Comparison of ENCODE assay signal across 20 mouse cellular contexts in genomic region chr15:91034090-91034489, GRCm38 (mm10). TPM values are rescaled to one million over a fixed set of nuclear protein-coding genes. Genes with fewer than 3 reads are reported as not detected.
DNase-seq lines count a peak whose midpoint lies in the region; ATAC-seq and TF ChIP-seq lines count a peak whose summit lies in the region.
"Had no signal": no experiment of that assay in that cellular context is flagged by ENCODE, and none has a peak within 500 bp of the region (broad histone marks: within the 10 kb centered on the region; RNA-seq: fewer than 3 reads in every experiment).

No protein-coding gene starts in this region.

- ATAC-seq in hindbrain, embryonic 13.5 days (ENCODE audit: low FRiP score): no peak
- no peak for ATAC-seq in hindbrain, embryonic 16.5 days
- ATAC-seq in liver, postnatal 0 days: peak; percentile 56
- ATAC-seq in liver, embryonic 11.5 days (replicated peaks; ENCODE audit: low FRiP score): no peak
- ATAC-seq: activated CD4-positive, CD25-positive, alpha-beta regulatory T cell, adult 4 months; forebrain, postnatal 0 days; Patski had no signal

- 32% methylated on average over 4 of the region's 4 CpGs for WGBS in hindbrain, embryonic 13.5 days
- 42% methylated on average over 4 of the region's 4 CpGs for WGBS in hindbrain, embryonic 16.5 days
- WGBS in liver, postnatal 0 days (ENCODE audit: insufficient replicate concordance): 68% methylated on average over 4 of the region's 4 CpGs
- 85% methylated on average over 4 of the region's 4 CpGs for WGBS in liver, embryonic 11.5 days

- H3K4me3 ChIP-seq in hindbrain, embryonic 13.5 days: no peak overlapping the region
- no peak overlapping the region for H3K4me3 ChIP-seq in hindbrain, embryonic 16.5 days (ENCODE audit: low read length)
- H3K4me3 ChIP-seq in liver, postnatal 0 days (ENCODE audit: low read depth, low read length): no peak overlapping the region
- H3K4me3 ChIP-seq in liver, embryonic 11.5 days (ENCODE audit: low read depth, low read length): no peak overlapping the region
- H3K4me3 ChIP-seq: embryonic facial prominence, embryonic 12.5 days; heart, adult 2 months; heart, embryonic 15.5 days had no signal

- H3K27me3 ChIP-seq in hindbrain, embryonic 13.5 days: no peaks in the 10 kb centered on the region
- no peaks in the 10 kb centered on the region for H3K27me3 ChIP-seq in hindbrain, embryonic 16.5 days (replicated peaks; ENCODE audit: control insufficient read depth, insufficient read depth, low read length)
- H3K27me3 ChIP-seq in liver, postnatal 0 days (ENCODE audit: insufficient read depth, low read length): no peaks in the 10 kb centered on the region
- H3K27me3 ChIP-seq in liver, embryonic 11.5 days (replicated peaks; ENCODE audit: control insufficient read depth, insufficient read depth, low read length): no peaks in the 10 kb centered on the region
- H3K27me3 ChIP-seq: CH12.LX; embryonic facial prominence, embryonic 12.5 days; heart, embryonic 15.5 days; Patski had no signal

- no peak for TF ChIP-seq EP300 in liver, postnatal 0 days (IDR thresholded peaks at IDR 0.05; ENCODE audit: low read depth)

- H3K27ac ChIP-seq in hindbrain, embryonic 13.5 days: peak overlapping the region; percentile 30; the same call in 1 of the 2 replicates
- no peak overlapping the region for H3K27ac ChIP-seq in hindbrain, embryonic 16.5 days (ENCODE audit: low read depth, low read length)
- peak overlapping the region; percentile 26; the same call in 1 of the 2 replicates for H3K27ac ChIP-seq in liver, postnatal 0 days (ENCODE audit: low read depth)
- H3K27ac ChIP-seq in liver, embryonic 11.5 days (ENCODE audit: low read depth, low read length): no peak overlapping the region
- H3K27ac ChIP-seq: embryonic facial prominence, embryonic 12.5 days; heart, adult 2 months; heart, embryonic 15.5 days had no signal

- peaks cover 3% of the 10 kb centered on the region for H3K36me3 ChIP-seq in hindbrain, embryonic 13.5 days
- no peaks in the 10 kb centered on the region for H3K36me3 ChIP-seq in hindbrain, embryonic 16.5 days (ENCODE audit: control insufficient read depth, insufficient read depth, low read length)
- H3K36me3 ChIP-seq in liver, postnatal 0 days (replicated peaks; ENCODE audit: insufficient read depth, low read length): no peaks in the 10 kb centered on the region
- H3K36me3 ChIP-seq in liver, embryonic 11.5 days (ENCODE audit: control insufficient read depth, insufficient read depth, low read length): no peaks in the 10 kb centered on the region
- H3K36me3 ChIP-seq: embryonic facial prominence, embryonic 12.5 days; heart, embryonic 15.5 days had no signal

- no peak overlapping the region for H3K4me2 ChIP-seq in hindbrain, embryonic 13.5 days
- no peak overlapping the region for H3K4me2 ChIP-seq in hindbrain, embryonic 16.5 days (ENCODE audit: low read length)
- H3K4me2 ChIP-seq in liver, postnatal 0 days (ENCODE audit: low read depth, low read length): no peak overlapping the region
- H3K4me2 ChIP-seq in liver, embryonic 11.5 days: no peak overlapping the region
- H3K4me2 ChIP-seq: embryonic facial prominence, embryonic 12.5 days; heart, embryonic 11.5 days; heart, embryonic 15.5 days had no signal

- TF ChIP-seq CTCF in liver, postnatal 0 days (IDR thresholded peaks at IDR 0.05; ENCODE audit: low read depth): no peak

- no peak overlapping the region for H3K9ac ChIP-seq in hindbrain, embryonic 13.5 days
- H3K9ac ChIP-seq in hindbrain, embryonic 16.5 days (ENCODE audit: low read depth, low read length): no peak overlapping the region
- H3K9ac ChIP-seq in liver, postnatal 0 days (replicated peaks): no peak overlapping the region
- no peak overlapping the region for H3K9ac ChIP-seq in liver, embryonic 11.5 days (ENCODE audit: low read depth, low read length)
- H3K9ac ChIP-seq: embryonic facial prominence, embryonic 12.5 days; forebrain, postnatal 0 days; heart, embryonic 15.5 days had no signal

- DNase-seq in kidney, adult 9 months: peak; percentile 64
- DNase-seq in kidney, postnatal 25 days: no peak
- DNase-seq in liver, postnatal 0 days: no peak
- no peak for DNase-seq in liver, embryonic 11.5 days (ENCODE audit: low spot score)
- DNase-seq: adrenal gland, postnatal 14 days; cerebellum, adult 11-12 months; cerebellum, adult 9-10 months; cerebellum, postnatal 25 days; forebrain, postnatal 0 days; gastrocnemius, postnatal 14 days; heart, adult 2 months; heart, postnatal 14 days had no signal

- 0 out of 2 replicates have a peak, but pooled peaks cover 4% of the 10 kb centered on the region for H3K9me3 ChIP-seq in hindbrain, embryonic 13.5 days
- H3K9me3 ChIP-seq in hindbrain, embryonic 16.5 days (ENCODE audit: control insufficient read depth, low read length): no peaks in the 10 kb centered on the region
- no peaks in the 10 kb centered on the region for H3K9me3 ChIP-seq in liver, postnatal 0 days (ENCODE audit: low read length)
- H3K9me3 ChIP-seq in liver, embryonic 11.5 days (ENCODE audit: control insufficient read depth, low read length): no peaks in the 10 kb centered on the region
- H3K9me3 ChIP-seq: heart, embryonic 15.5 days had no signal

- peaks cover 28% of the 10 kb centered on the region for H3K4me1 ChIP-seq in hindbrain, embryonic 13.5 days (replicated peaks)
- no peaks in the 10 kb centered on the region; the same call in 1 of the 2 replicates for H3K4me1 ChIP-seq in hindbrain, embryonic 16.5 days (ENCODE audit: control insufficient read depth, insufficient read depth, low read depth, low read length)
- peaks cover 3% of the 10 kb centered on the region; the same call in 1 of the 2 replicates for H3K4me1 ChIP-seq in liver, postnatal 0 days (ENCODE audit: insufficient read depth)
- H3K4me1 ChIP-seq in liver, embryonic 11.5 days (replicated peaks; ENCODE audit: control insufficient read depth, insufficient read depth, low read length): no peaks in the 10 kb centered on the region; the same call in 1 of the 2 replicates
- H3K4me1 ChIP-seq: embryonic facial prominence, embryonic 12.5 days; heart, embryonic 15.5 days had no signal

RNA-seq across cellular contexts. Expression of gene Kif21a, which starts 15.7 kb away (rescaled TPM):
- polyA plus RNA-seq in hindbrain, embryonic 13.5 days (2015; fragmentation: Nextera tagmentation; extraction: Ambion mirVana): 48.9 and 51.6 TPM in 2 replicates
- polyA plus RNA-seq in hindbrain, embryonic 16.5 days (2015; fragmentation: Nextera tagmentation; extraction: Ambion mirVana): 37.9 and 40.4 TPM in 2 replicates
- polyA plus RNA-seq in liver, postnatal 0 days (2015; fragmentation: Nextera tagmentation; extraction: Ambion mirVana): 5.2 TPM in 2 replicates
- 3.6 and 4.1 TPM in 2 replicates for polyA plus RNA-seq in liver, embryonic 11.5 days (2014; fragmentation: Nextera tagmentation; extraction: Ambion mirVana)
- polyA plus RNA-seq: activated CD4-positive, CD25-positive, alpha-beta regulatory T cell, adult 4 months had no signal

Comparison
In these comparisons a context has a peak if more than half of its experiments do, and no peak if none do; other contexts are left out.
1. H3K27ac ChIP-seq: peak in hindbrain, embryonic 13.5 days (single experiment) and liver, postnatal 0 days (single experiment); none in hindbrain, embryonic 16.5 days (single experiment) and liver, embryonic 11.5 days (single experiment).